Mouse (Mus musculus): ENCODE measurements around the gene Olfr1056. TPM values are rescaled to one million over a fixed set of nuclear protein-coding genes. Genes with fewer than 3 reads are reported as not detected.

Olfr1056 gene
- polyA plus RNA-seq, 1 experiment from 2014 or later: not detected

DNA sequence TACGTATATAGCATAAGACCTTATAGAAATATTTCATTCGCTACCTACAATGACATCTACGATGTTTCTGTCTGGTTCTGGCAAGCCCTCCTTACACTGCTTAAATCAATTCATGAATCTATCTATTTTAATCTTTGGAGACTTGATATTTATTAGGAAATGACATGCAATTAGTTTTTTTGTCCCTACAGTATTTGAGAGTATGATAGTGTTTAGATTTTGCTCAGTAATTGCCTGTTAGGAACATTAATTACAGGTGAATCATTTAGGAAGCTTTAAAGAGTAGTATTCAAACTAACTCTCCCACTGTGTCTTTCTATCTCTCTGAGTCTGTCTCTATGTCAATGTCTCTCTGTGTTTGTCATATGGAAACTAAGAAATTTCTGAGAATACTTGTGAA, 26.9 kb downstream of the Olfr1056 start, which contains the start of gene Olfr1054:
TSS of gene Olfr1054 (minus strand) at position 101 of the 400 bp plus-strand sequence.
- 81% methylated on average over 3 of the region's 3 CpGs for WGBS (ENCODE audit: insufficient replicate concordance)

DNA sequence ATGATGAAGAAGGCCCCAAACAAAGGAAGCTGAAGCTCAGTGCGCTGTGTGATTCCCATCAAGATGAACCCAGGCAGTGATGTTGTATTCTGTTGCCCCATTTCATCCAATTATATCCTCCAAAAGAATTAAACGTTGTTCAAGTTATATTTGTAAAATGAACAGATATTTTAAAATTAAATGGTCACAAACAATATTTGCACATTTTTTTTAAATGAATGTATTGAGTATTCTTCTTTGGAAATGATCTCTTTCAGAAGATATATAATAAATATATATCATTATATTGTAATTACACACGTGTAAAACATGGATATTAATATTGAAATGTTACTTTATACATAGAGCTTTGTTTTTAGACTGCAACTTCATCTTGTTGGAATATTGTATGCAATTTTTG, 47.1 kb downstream of the Olfr1056 start, which contains the start of gene Olfr1053:
TSS of gene Olfr1053 (minus strand) at position 101 of the 400 bp plus-strand sequence.
- DNase-seq (no peak), ATAC-seq (no peak)
- H3K36me3 ChIP-seq (replicated peaks; ENCODE audit: insufficient read depth, low read length): no peaks in the 10 kb centered on the region
- H3K27me3 ChIP-seq (ENCODE audit: insufficient read depth, low read length): no peaks in the 10 kb centered on the region
- H3K4me1 ChIP-seq (ENCODE audit: insufficient read depth): no peaks in the 10 kb centered on the region
- no peak within 1 kb of the TSS for H3K4me3 ChIP-seq (ENCODE audit: low read depth, low read length)
- TF ChIP-seq EP300 (IDR thresholded peaks at IDR 0.05; ENCODE audit: low read depth) (no peak), CTCF (IDR thresholded peaks at IDR 0.05; ENCODE audit: low read depth) (no peak)
- H3K9ac ChIP-seq (replicated peaks): no peak within 1 kb of the TSS
- H3K9me3 ChIP-seq (ENCODE audit: low read length): no peaks in the 10 kb centered on the region
- WGBS (ENCODE audit: insufficient replicate concordance): 56% methylated on average over 3 of the region's 3 CpGs
- H3K4me2 ChIP-seq (ENCODE audit: low read depth, low read length): no peak within 1 kb of the TSS
- H3K27ac ChIP-seq (ENCODE audit: low read depth): no peak within 1 kb of the TSS

More for the DNA sequence above, 26.9 kb downstream of the Olfr1056 start, which contains the start of gene Olfr1054:
- Histone ChIP-seq H3K27ac (ENCODE audit: low read depth) (no peak within 1 kb of the TSS), H3K4me1 (ENCODE audit: insufficient read depth) (no peaks in the 10 kb centered on the region), H3K9ac (replicated peaks) (no peak within 1 kb of the TSS), H3K36me3 (replicated peaks; ENCODE audit: insufficient read depth, low read length) (no peaks in the 10 kb centered on the region), H3K27me3 (ENCODE audit: insufficient read depth, low read length) (no peaks in the 10 kb centered on the region), H3K4me2 (ENCODE audit: low read depth, low read length) (no peak within 1 kb of the TSS), H3K9me3 (ENCODE audit: low read length) (no peaks in the 10 kb centered on the region), H3K4me3 (ENCODE audit: low read depth, low read length) (no peak within 1 kb of the TSS)
- DNase-seq (no peak), ATAC-seq (no peak)
- TF ChIP-seq CTCF (IDR thresholded peaks at IDR 0.05; ENCODE audit: low read depth) (no peak), EP300 (IDR thresholded peaks at IDR 0.05; ENCODE audit: low read depth) (no peak)

Other genes with a start within 250 kb of the Olfr1056 start
- gene Olfr1039, start 226.5 kb downstream of the Olfr1056 start, polyA plus RNA-seq (2015; fragmentation: Nextera tagmentation; extraction: Ambion mirVana): not detected in 2 replicates
- not detected in 2 replicates for gene Olfr1040, start 215.7 kb downstream of the Olfr1056 start, polyA plus RNA-seq (2015; fragmentation: Nextera tagmentation; extraction: Ambion mirVana)
- gene Olfr1042, start 200.6 kb downstream of the Olfr1056 start, polyA plus RNA-seq (2015; fragmentation: Nextera tagmentation; extraction: Ambion mirVana): not detected in 2 replicates
- gene Olfr1043, start 194.9 kb downstream of the Olfr1056 start, polyA plus RNA-seq (2015; fragmentation: Nextera tagmentation; extraction: Ambion mirVana): not detected in 2 replicates
- gene Olfr1044, start 184.6 kb downstream of the Olfr1056 start, polyA plus RNA-seq (2015; fragmentation: Nextera tagmentation; extraction: Ambion mirVana): not detected in 2 replicates
- gene Olfr52, start 176.8 kb downstream of the Olfr1056 start, polyA plus RNA-seq (2015; fragmentation: Nextera tagmentation; extraction: Ambion mirVana): not detected in 2 replicates
- not detected in 2 replicates for gene Olfr1045, start 159.5 kb downstream of the Olfr1056 start, polyA plus RNA-seq (2015; fragmentation: Nextera tagmentation; extraction: Ambion mirVana)
- not detected in 2 replicates for gene Olfr1046, start 143.2 kb downstream of the Olfr1056 start, polyA plus RNA-seq (2015; fragmentation: Nextera tagmentation; extraction: Ambion mirVana)
- gene Olfr1047, start 131.1 kb downstream of the Olfr1056 start, polyA plus RNA-seq (2015; fragmentation: Nextera tagmentation; extraction: Ambion mirVana): not detected in 2 replicates
- not detected in 2 replicates for gene Olfr1048, start 122.2 kb downstream of the Olfr1056 start, polyA plus RNA-seq (2015; fragmentation: Nextera tagmentation; extraction: Ambion mirVana)
- not detected in 2 replicates for gene Olfr1049, start 104.1 kb downstream of the Olfr1056 start, polyA plus RNA-seq (2015; fragmentation: Nextera tagmentation; extraction: Ambion mirVana)
- gene Olfr1051, start 83.4 kb downstream of the Olfr1056 start, polyA plus RNA-seq (2015; fragmentation: Nextera tagmentation; extraction: Ambion mirVana): not detected in 2 replicates
- not detected in 2 replicates for gene Olfr1052, start 70.0 kb downstream of the Olfr1056 start, polyA plus RNA-seq (2015; fragmentation: Nextera tagmentation; extraction: Ambion mirVana)
- gene Olfr1053, start 47.2 kb downstream of the Olfr1056 start, polyA plus RNA-seq (2015; fragmentation: Nextera tagmentation; extraction: Ambion mirVana): not detected in 2 replicates
- not detected in 2 replicates for gene Olfr1054, start 27.0 kb downstream of the Olfr1056 start, polyA plus RNA-seq (2015; fragmentation: Nextera tagmentation; extraction: Ambion mirVana)
- gene Olfr1055, start 12.2 kb downstream of the Olfr1056 start, polyA plus RNA-seq (2015; fragmentation: Nextera tagmentation; extraction: Ambion mirVana): not detected in 2 replicates
- not detected in 2 replicates for gene Olfr1057, start 15.9 kb upstream of the Olfr1056 start, polyA plus RNA-seq (2015; fragmentation: Nextera tagmentation; extraction: Ambion mirVana)
- not detected in 2 replicates for gene Olfr1058, start 26.1 kb upstream of the Olfr1056 start, polyA plus RNA-seq (2015; fragmentation: Nextera tagmentation; extraction: Ambion mirVana)
- gene Olfr1061, start 51.6 kb upstream of the Olfr1056 start, polyA plus RNA-seq (2015; fragmentation: Nextera tagmentation; extraction: Ambion mirVana): not detected in 2 replicates
- not detected in 2 replicates for gene Olfr1062, start 64.3 kb upstream of the Olfr1056 start, polyA plus RNA-seq (2015; fragmentation: Nextera tagmentation; extraction: Ambion mirVana)
- not detected in 2 replicates for gene Olfr1065, start 88.1 kb upstream of the Olfr1056 start, polyA plus RNA-seq (2015; fragmentation: Nextera tagmentation; extraction: Ambion mirVana)
- gene Olfr1066, start 93.8 kb upstream of the Olfr1056 start, polyA plus RNA-seq (2015; fragmentation: Nextera tagmentation; extraction: Ambion mirVana): not detected in 2 replicates
- gene Olfr228, start 124.9 kb upstream of the Olfr1056 start, polyA plus RNA-seq (2015; fragmentation: Nextera tagmentation; extraction: Ambion mirVana): not detected in 2 replicates
- not detected in 2 replicates for gene Olfr1076, start 146.0 kb upstream of the Olfr1056 start, polyA plus RNA-seq (2015; fragmentation: Nextera tagmentation; extraction: Ambion mirVana)
- gene Olfr1079, start 180.0 kb upstream of the Olfr1056 start, polyA plus RNA-seq (2015; fragmentation: Nextera tagmentation; extraction: Ambion mirVana): not detected in 2 replicates
- not detected in 2 replicates for gene Olfr1080, start 195.8 kb upstream of the Olfr1056 start, polyA plus RNA-seq (2015; fragmentation: Nextera tagmentation; extraction: Ambion mirVana)
- gene Olfr1082, start 236.5 kb upstream of the Olfr1056 start, polyA plus RNA-seq (2015; fragmentation: Nextera tagmentation; extraction: Ambion mirVana): not detected in 2 replicates

All from liver, postnatal 0 days (tissue).